Mouse (Mus musculus): Measurements from ENCODE around the gene Lrrc32. TPM values are rescaled to one million over a fixed set of nuclear protein-coding genes. Genes with fewer than 3 reads are reported as not detected.
A peak's percentile ranks its signal among the peaks of the same experiment; 100 is the strongest.

Gene Lrrc32
- polyA plus RNA-seq, 1 experiment from 2014 or later: 9.5 TPM

- Histone ChIP-seq H3K4me3 (replicated peaks; ENCODE audit: low read length) (no peak overlapping the region), H3K36me3 (ENCODE audit: control insufficient read depth, insufficient read depth, low read length) (no peaks in the 10 kb centered on the region), H3K27ac (ENCODE audit: low read length) (no peak overlapping the region), H3K4me1 (ENCODE audit: control insufficient read depth, insufficient read depth, low read length) (peaks cover 10% of the 10 kb centered on the region), H3K4me2 (ENCODE audit: low read depth, low read length) (no peak overlapping the region), H3K9me3 (replicated peaks; ENCODE audit: control insufficient read depth, low read length) (no peaks in the 10 kb centered on the region), H3K27me3 (ENCODE audit: control insufficient read depth, insufficient read depth, low read length) (no peaks in the 10 kb centered on the region), H3K9ac (ENCODE audit: low read length) (no peak overlapping the region)
- no peak for ATAC-seq (ENCODE audit: insufficient read depth, low FRiP score)
- 45% methylated on average over 3 of the region's 3 CpGs for WGBS
These were observed 59.8 kb downstream of the Lrrc32 start for GRCm38 (mm10) chr7:98548839-98549238.

- H3K4me3 ChIP-seq (replicated peaks; ENCODE audit: low read length): no peak overlapping the region
- H3K9ac ChIP-seq (ENCODE audit: low read length): no peak overlapping the region
- H3K36me3 ChIP-seq (ENCODE audit: control insufficient read depth, insufficient read depth, low read length): no peaks in the 10 kb centered on the region
- peak overlapping the region; percentile 24; the same call in 1 of the 2 replicates for H3K27ac ChIP-seq (ENCODE audit: low read length)
- no peak for ATAC-seq (ENCODE audit: insufficient read depth, low FRiP score)
- no peaks in the 10 kb centered on the region for H3K27me3 ChIP-seq (ENCODE audit: control insufficient read depth, insufficient read depth, low read length)
- H3K4me2 ChIP-seq (ENCODE audit: low read depth, low read length): no peak overlapping the region
- 29% methylated on average over 2 of the region's 2 CpGs for WGBS
- H3K4me1 ChIP-seq (ENCODE audit: control insufficient read depth, insufficient read depth, low read length): peaks cover 8% of the 10 kb centered on the region; the same call in 1 of the 2 replicates
- H3K9me3 ChIP-seq (replicated peaks; ENCODE audit: control insufficient read depth, low read length): no peaks in the 10 kb centered on the region
These were observed 61.5 kb downstream of the Lrrc32 start for GRCm38 (mm10) chr7:98550596-98550995.

GRCm38 (mm10) chr7:98551041-98551440 lies 62.0 kb downstream of the Lrrc32 start:
- no peaks in the 10 kb centered on the region for H3K27me3 ChIP-seq (ENCODE audit: control insufficient read depth, insufficient read depth, low read length)

More at GRCm38 (mm10) chr7:98551041-98551440, 62.0 kb downstream of the Lrrc32 start:
- H3K4me1 ChIP-seq (ENCODE audit: control insufficient read depth, insufficient read depth, low read length): peaks cover 8% of the 10 kb centered on the region; the same call in 1 of the 2 replicates
- no peak overlapping the region for H3K9ac ChIP-seq (ENCODE audit: low read length)
- H3K4me2 ChIP-seq (ENCODE audit: low read depth, low read length): no peak overlapping the region
- no peak overlapping the region for H3K4me3 ChIP-seq (replicated peaks; ENCODE audit: low read length)
- 44% methylated on average over 3 of the region's 3 CpGs for WGBS
- no peaks in the 10 kb centered on the region for H3K36me3 ChIP-seq (ENCODE audit: control insufficient read depth, insufficient read depth, low read length)
- no peak for ATAC-seq (ENCODE audit: insufficient read depth, low FRiP score)
- no peaks in the 10 kb centered on the region for H3K9me3 ChIP-seq (replicated peaks; ENCODE audit: control insufficient read depth, low read length)
- H3K27ac ChIP-seq (ENCODE audit: low read length): no peak overlapping the region

Other genes with a start within 250 kb of the Lrrc32 start
- gene Acer3, start 168.1 kb upstream of the Lrrc32 start, polyA plus RNA-seq (2015; fragmentation: Nextera tagmentation; extraction: Ambion mirVana): 28.8 and 34.4 TPM in 2 replicates
- 9.9 and 11.5 TPM in 2 replicates for gene Tsku, start 128.0 kb upstream of the Lrrc32 start, polyA plus RNA-seq (2015; fragmentation: Nextera tagmentation; extraction: Ambion mirVana)
- gene Gucy2d, start 48.9 kb upstream of the Lrrc32 start, polyA plus RNA-seq (2015; fragmentation: Nextera tagmentation; extraction: Ambion mirVana): 0.12 TPM in 1 of 2 replicates, not detected in the other
- gene Emsy, start 167.5 kb downstream of the Lrrc32 start, polyA plus RNA-seq (2015; fragmentation: Nextera tagmentation; extraction: Ambion mirVana): 17.3 and 23.1 TPM in 2 replicates
- gene Thap12, start 213.8 kb downstream of the Lrrc32 start, polyA plus RNA-seq (2015; fragmentation: Nextera tagmentation; extraction: Ambion mirVana): 41.0 and 42.9 TPM in 2 replicates